Mouse (Mus musculus): Measurements from ENCODE around the gene Preb. TPM values are rescaled to one million over a fixed set of nuclear protein-coding genes. Genes with fewer than 3 reads are reported as not detected.

The Preb gene
- polyA plus RNA-seq, 1 experiment from 2014 or later = 139 TPM

GRCm38 (mm10) chr5:30969440-30969839 is 9.3 kb upstream of the Preb start:
- Histone ChIP-seq H3K9me3 (replicated peaks) (no peaks in the 10 kb centered on the region), H3K27me3 (ENCODE audit: low read depth, poor library complexity, severe bottlenecking) (0 out of 2 replicates have a peak, but pooled peaks cover 2% of the 10 kb centered on the region), H3K27ac (no peak overlapping the region), H3K4me3 (no peak overlapping the region), H3K4me1 (peaks cover 12% of the 10 kb centered on the region), H3K36me3 (no peaks in the 10 kb centered on the region)
- WGBS = 83% methylated on average over 2 of the region's 2 CpGs
- DNase-seq (ENCODE audit: low spot score) = no peak

- peaks cover 2% of the 10 kb centered on the region; the same call in 1 of the 2 replicates for H3K4me1 ChIP-seq
- H3K27ac ChIP-seq = no peak within 1 kb of the TSS
- H3K36me3 ChIP-seq = no peaks in the 10 kb centered on the region
- no peak within 1 kb of the TSS for H3K4me3 ChIP-seq
- no peaks in the 10 kb centered on the region for H3K9me3 ChIP-seq (replicated peaks)
- DNase-seq (ENCODE audit: low spot score) = no peak
- WGBS = 79% methylated on average over 8 of the region's 8 CpGs
- H3K27me3 ChIP-seq (ENCODE audit: low read depth, poor library complexity, severe bottlenecking) = 0 out of 2 replicates have a peak, but pooled peaks cover 2% of the 10 kb centered on the region
Measured at GRCm38 (mm10) chr5:30968416-30968815, 8.3 kb upstream of the Preb start, which contains the start of gene Tcf23. TSS of gene Tcf23 (plus strand) at chr5:30968662.

- DNase-seq (ENCODE audit: low spot score) = no peak
- Histone ChIP-seq H3K36me3 (no peaks in the 10 kb centered on the region), H3K4me1 (no peaks in the 10 kb centered on the region), H3K9me3 (replicated peaks) (no peaks in the 10 kb centered on the region), H3K27me3 (ENCODE audit: low read depth, poor library complexity, severe bottlenecking) (0 out of 2 replicates have a peak, but pooled peaks cover 2% of the 10 kb centered on the region), H3K27ac (no peak overlapping the region), H3K4me3 (no peak overlapping the region)
- 95% methylated on average over 4 of the region's 4 CpGs for WGBS
Measured at GRCm38 (mm10) chr5:30966189-30966588, 6.0 kb upstream of the Preb start.

GRCm38 (mm10) chr5:30963916-30964315 is 3.8 kb upstream of the Preb start:
- no peaks in the 10 kb centered on the region for H3K9me3 ChIP-seq (replicated peaks)
- H3K27ac ChIP-seq = no peak overlapping the region
- no peak for DNase-seq (ENCODE audit: low spot score)
- H3K36me3 ChIP-seq = peaks cover 4% of the 10 kb centered on the region
- H3K4me3 ChIP-seq = no peak overlapping the region
- no peaks in the 10 kb centered on the region for H3K27me3 ChIP-seq (ENCODE audit: low read depth, poor library complexity, severe bottlenecking)
- peaks cover 6% of the 10 kb centered on the region for H3K4me1 ChIP-seq
- WGBS = 76% methylated on average over 3 of the region's 3 CpGs

- peaks cover 21% of the 10 kb centered on the region for H3K36me3 ChIP-seq
- H3K4me3 ChIP-seq = no peak overlapping the region
- 74% methylated on average over 10 of the region's 10 CpGs for WGBS
- H3K9me3 ChIP-seq (replicated peaks) = no peaks in the 10 kb centered on the region
- peaks cover 20% of the 10 kb centered on the region for H3K4me1 ChIP-seq
- H3K27me3 ChIP-seq (ENCODE audit: low read depth, poor library complexity, severe bottlenecking) = no peaks in the 10 kb centered on the region
- no peak overlapping the region for H3K27ac ChIP-seq
- no peak for DNase-seq (ENCODE audit: low spot score)
Measured at GRCm38 (mm10) chr5:30961545-30962505, 1.7 kb upstream of the Preb start.

- Histone ChIP-seq H3K36me3 (peaks cover 25% of the 10 kb centered on the region), H3K4me3 (peak overlapping the region; percentile 92), H3K9me3 (replicated peaks) (no peaks in the 10 kb centered on the region), H3K4me1 (peaks cover 20% of the 10 kb centered on the region), H3K27ac (peak overlapping the region; percentile 89), H3K27me3 (ENCODE audit: low read depth, poor library complexity, severe bottlenecking) (no peaks in the 10 kb centered on the region)
- no peak for DNase-seq (ENCODE audit: low spot score)
- 92% methylated on average over 2 of the region's 2 CpGs for WGBS
Measured at GRCm38 (mm10) chr5:30960814-30961213, 653 bp upstream of the Preb start.

- Histone ChIP-seq H3K27ac (peak overlapping the region; percentile 89), H3K27me3 (ENCODE audit: low read depth, poor library complexity, severe bottlenecking) (no peaks in the 10 kb centered on the region), H3K9me3 (replicated peaks) (no peaks in the 10 kb centered on the region), H3K36me3 (peaks cover 40% of the 10 kb centered on the region), H3K4me1 (peaks cover 20% of the 10 kb centered on the region), H3K4me3 (peak overlapping the region; percentile 92)
- DNase-seq (ENCODE audit: low spot score) = no peak
- 43% methylated on average over 19 of the region's 19 CpGs for WGBS
Measured at GRCm38 (mm10) chr5:30959198-30959854, 835 bp downstream of the Preb start.

- Histone ChIP-seq H3K9me3 (replicated peaks) (no peaks in the 10 kb centered on the region), H3K4me1 (peaks cover 20% of the 10 kb centered on the region), H3K36me3 (peaks cover 54% of the 10 kb centered on the region), H3K4me3 (no peak overlapping the region), H3K27me3 (ENCODE audit: low read depth, poor library complexity, severe bottlenecking) (no peaks in the 10 kb centered on the region), H3K27ac (no peak overlapping the region)
- 92% methylated on average over 6 of the region's 6 CpGs for WGBS
- no peak for DNase-seq (ENCODE audit: low spot score)
Measured at GRCm38 (mm10) chr5:30957891-30958290, 2.3 kb downstream of the Preb start.

- Histone ChIP-seq H3K36me3 (peaks cover 71% of the 10 kb centered on the region), H3K4me3 (no peak overlapping the region), H3K27ac (no peak overlapping the region), H3K9me3 (replicated peaks) (no peaks in the 10 kb centered on the region), H3K4me1 (peaks cover 23% of the 10 kb centered on the region), H3K27me3 (ENCODE audit: low read depth, poor library complexity, severe bottlenecking) (no peaks in the 10 kb centered on the region)
- WGBS = 95% methylated on average over 6 of the region's 6 CpGs
- DNase-seq (ENCODE audit: low spot score) = no peak
Measured at GRCm38 (mm10) chr5:30955751-30956150, 4.4 kb downstream of the Preb start.

- no peak overlapping the region for H3K27ac ChIP-seq
- H3K27me3 ChIP-seq (ENCODE audit: low read depth, poor library complexity, severe bottlenecking) = no peaks in the 10 kb centered on the region
- WGBS = 94% methylated on average over 9 of the region's 9 CpGs
- H3K4me1 ChIP-seq = peaks cover 34% of the 10 kb centered on the region
- H3K4me3 ChIP-seq = no peak overlapping the region
- no peaks in the 10 kb centered on the region for H3K9me3 ChIP-seq (replicated peaks)
- peaks cover 71% of the 10 kb centered on the region for H3K36me3 ChIP-seq
- no peak for DNase-seq (ENCODE audit: low spot score)
Measured at GRCm38 (mm10) chr5:30954556-30954955, 5.6 kb downstream of the Preb start.

GRCm38 (mm10) chr5:30954065-30954464 is 6.1 kb downstream of the Preb start:
- H3K27ac ChIP-seq = no peak overlapping the region
- 98% methylated on average over 6 of the region's 6 CpGs for WGBS
- peaks cover 69% of the 10 kb centered on the region for H3K36me3 ChIP-seq
- peaks cover 35% of the 10 kb centered on the region for H3K4me1 ChIP-seq
- DNase-seq (ENCODE audit: low spot score) = no peak
- no peaks in the 10 kb centered on the region for H3K9me3 ChIP-seq (replicated peaks)
- H3K4me3 ChIP-seq = no peak overlapping the region
- no peaks in the 10 kb centered on the region for H3K27me3 ChIP-seq (ENCODE audit: low read depth, poor library complexity, severe bottlenecking)

GRCm38 (mm10) chr5:30952551-30952950 is 7.6 kb downstream of the Preb start:
- Histone ChIP-seq H3K9me3 (replicated peaks) (no peaks in the 10 kb centered on the region), H3K36me3 (peaks cover 54% of the 10 kb centered on the region), H3K4me1 (peaks cover 24% of the 10 kb centered on the region), H3K4me3 (no peak overlapping the region), H3K27me3 (ENCODE audit: low read depth, poor library complexity, severe bottlenecking) (0 out of 2 replicates have a peak, but pooled peaks cover 4% of the 10 kb centered on the region), H3K27ac (no peak overlapping the region)
- 86% methylated on average over 5 of the region's 5 CpGs for WGBS
- no peak for DNase-seq (ENCODE audit: low spot score)

GRCm38 (mm10) chr5:30951706-30952105 is 8.5 kb downstream of the Preb start:
- H3K4me3 ChIP-seq = no peak overlapping the region
- no peaks in the 10 kb centered on the region for H3K9me3 ChIP-seq (replicated peaks)
- no peak for DNase-seq (ENCODE audit: low spot score)
- H3K4me1 ChIP-seq = peaks cover 24% of the 10 kb centered on the region
- H3K27ac ChIP-seq = no peak overlapping the region
- H3K36me3 ChIP-seq = peaks cover 50% of the 10 kb centered on the region
- WGBS = 92% methylated on average over 6 of the region's 6 CpGs
- H3K27me3 ChIP-seq (ENCODE audit: low read depth, poor library complexity, severe bottlenecking) = 0 out of 2 replicates have a peak, but pooled peaks cover 10% of the 10 kb centered on the region
